Mouse (Mus musculus): ENCODE data around the gene Gm11027.

- TF ChIP-seq CTCF (IDR thresholded peaks at IDR 0.05; ENCODE audit: control insufficient read depth, insufficient read depth, insufficient replicate concordance, low read depth, low read length) (no peak), POLR2A (IDR thresholded peaks at IDR 0.05; ENCODE audit: control insufficient read depth, low read depth, low read length) (no peak)
Observed at GRCm38 (mm10) chr12:116293185-116293584, 18.0 kb downstream of the Gm11027 start.
